Mouse (Mus musculus) myocyte (in vitro differentiated cells): ENCODE results near the gene Masp2. TPM values are rescaled to one million over a fixed set of nuclear protein-coding genes. Genes with fewer than 3 reads are reported as not detected.
A peak's percentile ranks its signal among the peaks of the same experiment; 100 is the strongest.

Experiments used
- H3K27me3 ChIP-seq: one replicate; pipeline ENCODE4 v1.6.1; 2011; ENCODE audit not compliant: control insufficient read depth, insufficient read depth, insufficient read length
- H3K36me3 ChIP-seq: one replicate; pipeline ENCODE4 v1.6.1; 2011; ENCODE audit not compliant: control insufficient read depth, insufficient read depth
- H3K4me2 ChIP-seq: one replicate; pipeline ENCODE4 v1.6.1; 2011; ENCODE audit warnings: low read depth, control low read depth
- H3K4me3 ChIP-seq: one replicate; pipeline ENCODE4 v1.5.1; 2011; ENCODE audit warnings: mild to moderate bottlenecking, control low read depth, moderate library complexity
- H3K79me2 ChIP-seq: one replicate; pipeline ENCODE4 v1.6.1; 2011; ENCODE audit not compliant: control insufficient read depth, insufficient read depth
- H3ac ChIP-seq: one replicate; pipeline ENCODE4 v1.6.1; 2011; ENCODE audit not compliant: control insufficient read depth, insufficient read length
- CEBPB ChIP-seq: IDR thresholded peaks from 2 replicates; pipeline ENCODE4 v1.6.1; 2011; ENCODE audit warnings: mild to moderate bottlenecking, moderate library complexity; ENCODE audit not compliant: poor library complexity, insufficient read depth, severe bottlenecking
- E2F4 ChIP-seq: IDR thresholded peaks from one replicate; pipeline ENCODE4 v1.6.1; 2011; ENCODE audit warnings: mild to moderate bottlenecking, control low read depth, moderate library complexity; ENCODE audit not compliant: insufficient read depth
- MAX ChIP-seq: IDR thresholded peaks from one replicate; pipeline ENCODE4 v1.6.1; 2011; ENCODE audit warnings: low read depth, mild to moderate bottlenecking, control low read depth
- MYOD1 ChIP-seq, 3 experiments: IDR thresholded peaks; one replicate each; pipeline ENCODE4 v1.6.1; 2011; ENCODE audit warnings: control low read depth in 2 of 3, low read depth in 2 of 3, mild to moderate bottlenecking in 2 of 3, moderate library complexity in 1 of 3; ENCODE audit not compliant: insufficient read length in 2 of 3, control insufficient read depth in 1 of 3
- MYOG ChIP-seq, 3 experiments: IDR thresholded peaks; one replicate each; pipeline ENCODE4 v1.6.1; 2011; ENCODE audit warnings: control low read depth in 2 of 3, low read depth in 2 of 3, mild to moderate bottlenecking in 2 of 3; ENCODE audit not compliant: insufficient read length in 2 of 3, control insufficient read depth in 1 of 3, insufficient read depth in 1 of 3
- POLR2A ChIP-seq: IDR thresholded peaks from one replicate; pipeline ENCODE4 v1.6.1; 2011; ENCODE audit warnings: low read depth, mild to moderate bottlenecking, control low read depth, moderate library complexity; ENCODE audit not compliant: insufficient read length
- POLR2AphosphoS2 ChIP-seq: IDR thresholded peaks from one replicate; pipeline ENCODE4 v1.6.1; 2011; ENCODE audit warnings: low read depth, control low read depth; ENCODE audit not compliant: insufficient read length
- REST ChIP-seq: IDR thresholded peaks from one replicate; pipeline ENCODE4 v1.6.1; 2011; ENCODE audit warnings: mild to moderate bottlenecking, control low read depth, moderate library complexity; ENCODE audit not compliant: insufficient read depth, insufficient read length
- SRF ChIP-seq: IDR thresholded peaks from one replicate; pipeline ENCODE4 v1.6.1; 2011; ENCODE audit warnings: low read depth; ENCODE audit not compliant: control insufficient read depth, insufficient read length
- TCF12 ChIP-seq: IDR thresholded peaks from one replicate; pipeline ENCODE4 v1.6.1; 2011; ENCODE audit warnings: mild to moderate bottlenecking, control low read depth; ENCODE audit not compliant: poor library complexity, insufficient read depth, severe bottlenecking
- TCF3 ChIP-seq: IDR thresholded peaks from one replicate; pipeline ENCODE4 v1.6.1; 2011; ENCODE audit warnings: low read depth, control low read depth; ENCODE audit not compliant: insufficient read length
- USF1 ChIP-seq: IDR thresholded peaks from one replicate; pipeline ENCODE4 v1.6.1; 2011; ENCODE audit warnings: low read depth, mild to moderate bottlenecking, control low read depth, moderate library complexity
- polyA plus RNA-seq: library from polyadenylated mRNA; unstranded; fragments of >200 nt; fragmentation: generic; extraction: Trizol; gene quantifications from one replicate; pipeline ENCODE4 v1.2.1, GENCODE M21; 2012; ENCODE audit warnings: missing spikeins

The Masp2 gene
- polyA plus RNA-seq, 1 experiment: 0.43 TPM

DNA sequence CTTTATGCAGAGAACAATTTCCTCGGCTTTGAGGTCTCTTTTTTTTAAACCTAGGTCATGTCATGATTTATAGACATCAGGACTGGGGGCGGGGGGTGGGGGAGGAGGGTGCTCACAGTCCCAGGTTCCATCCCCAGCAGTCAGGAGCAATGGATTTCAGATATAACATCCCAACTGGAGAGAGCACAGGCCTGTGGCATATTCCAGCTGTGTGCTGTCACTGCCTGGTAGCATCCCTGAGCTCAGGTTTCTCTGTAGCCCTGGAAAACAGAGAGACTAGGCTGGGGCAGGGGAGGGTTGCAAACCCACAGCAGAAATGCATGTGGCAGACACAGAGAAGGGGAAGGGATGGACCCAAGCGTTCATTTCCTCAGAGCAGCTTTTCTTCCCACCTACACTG lies 57.8 kb downstream of the Masp2 start:
- H3K79me2 ChIP-seq: no peaks in the 10 kb centered on the region
- H3K36me3 ChIP-seq: no peaks in the 10 kb centered on the region
- H3K4me3 ChIP-seq: no peak overlapping the region
- no peak overlapping the region for H3ac ChIP-seq
- H3K27me3 ChIP-seq: peaks cover 51% of the 10 kb centered on the region
- H3K4me2 ChIP-seq: no peak overlapping the region
- TF ChIP-seq USF1 (no peak), REST (no peak), MYOD1 (IDR thresholded peaks at IDR 0.05; ENCODE audit: control insufficient read depth in 1 of 3, insufficient read length in 2 of 3, low read depth in 2 of 3) (no peak), MYOG (IDR thresholded peaks at IDR 0.05; ENCODE audit: control insufficient read depth in 1 of 3, insufficient read depth in 1 of 3, insufficient read length in 2 of 3, low read depth in 2 of 3) (no peak), SRF (no peak), TCF3 (no peak), POLR2AphosphoS2 (no peak), POLR2A (no peak), CEBPB (no peak), E2F4 (no peak), TCF12 (no peak), MAX (no peak)

DNA sequence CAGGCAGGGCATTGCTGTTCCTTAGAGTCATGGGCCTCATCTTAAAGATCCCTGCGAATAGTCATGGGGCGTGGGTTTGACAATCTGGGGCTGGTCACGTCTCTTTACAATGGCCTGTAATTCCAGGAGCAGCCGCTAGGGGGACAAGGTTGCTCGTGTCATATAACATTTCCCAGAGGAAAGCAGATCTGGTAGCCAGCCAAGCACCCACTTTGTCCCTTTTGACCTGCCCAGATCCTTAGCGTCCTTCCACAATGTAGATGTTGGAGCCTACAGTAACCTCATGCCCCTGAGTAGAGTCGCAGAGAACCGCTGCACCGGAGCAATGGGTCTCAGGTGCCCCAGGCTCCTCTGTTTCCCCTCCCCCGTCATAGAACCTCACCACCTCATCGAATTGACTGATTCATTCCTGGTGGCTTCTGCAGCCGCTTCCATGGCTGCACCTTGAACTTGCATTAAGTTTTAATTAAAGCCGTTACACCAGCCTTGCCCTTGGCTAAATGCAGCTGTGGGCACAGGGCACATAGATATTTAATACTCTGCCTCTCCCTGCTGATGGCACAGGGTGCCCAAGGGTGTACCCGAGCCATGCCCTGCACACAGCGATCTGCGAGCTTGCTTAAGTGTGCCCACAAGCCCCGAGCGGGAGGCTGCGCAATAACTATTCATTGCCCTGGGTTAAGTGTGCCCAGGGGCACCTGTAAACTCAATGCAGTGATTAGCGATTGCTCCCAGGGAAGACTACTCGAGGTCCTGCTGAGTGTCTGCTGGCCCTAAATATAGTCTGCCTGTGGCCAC lies 60.0 kb downstream of the Masp2 start:
- Histone ChIP-seq H3K79me2 (no peaks in the 10 kb centered on the region), H3K4me3 (no peak overlapping the region), H3K27me3 (peaks cover 55% of the 10 kb centered on the region), H3ac (no peak overlapping the region), H3K36me3 (no peaks in the 10 kb centered on the region), H3K4me2 (peak overlapping the region; percentile 60)
- TF ChIP-seq MAX: no peak
- TF ChIP-seq SRF: no peak
- no peak for TF ChIP-seq MYOD1 (IDR thresholded peaks at IDR 0.05; ENCODE audit: control insufficient read depth in 1 of 3, insufficient read length in 2 of 3, low read depth in 2 of 3)
- TF ChIP-seq MYOG (IDR thresholded peaks at IDR 0.05; ENCODE audit: control insufficient read depth in 1 of 3, insufficient read depth in 1 of 3, insufficient read length in 2 of 3, low read depth in 2 of 3): no peak
- TF ChIP-seq REST: no peak
- TF ChIP-seq POLR2A: no peak
- no peak for TF ChIP-seq CEBPB
- TF ChIP-seq TCF12: no peak
- TF ChIP-seq TCF3: no peak
- TF ChIP-seq E2F4: no peak
- TF ChIP-seq POLR2AphosphoS2: no peak
- no peak for TF ChIP-seq USF1

DNA sequence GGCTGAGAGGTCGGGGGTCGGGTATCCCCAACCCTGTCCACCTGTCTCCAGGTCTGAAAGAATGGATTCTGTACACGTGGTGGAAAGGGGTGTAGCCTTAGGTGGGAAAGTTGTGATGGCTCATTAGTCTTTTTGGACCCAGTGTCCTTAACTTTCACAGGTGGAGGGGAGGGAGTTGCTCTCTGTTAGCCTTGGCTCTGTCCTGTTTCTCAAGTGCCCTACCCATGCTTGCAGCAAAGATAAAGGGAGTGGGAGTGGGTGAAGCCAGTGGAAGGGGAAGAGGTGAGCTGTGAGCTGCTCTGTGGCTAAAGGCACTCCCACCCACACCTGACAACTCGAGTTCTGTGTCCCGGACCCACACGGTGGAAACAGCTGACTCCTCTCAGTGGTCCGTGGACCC lies 61.0 kb downstream of the Masp2 start:
- Histone ChIP-seq H3ac (no peak overlapping the region), H3K36me3 (no peaks in the 10 kb centered on the region), H3K79me2 (no peaks in the 10 kb centered on the region), H3K4me2 (no peak overlapping the region), H3K4me3 (no peak overlapping the region), H3K27me3 (peaks cover 48% of the 10 kb centered on the region)
- TF ChIP-seq SRF (no peak), REST (no peak), MAX (no peak), TCF3 (no peak), POLR2A (no peak), MYOG (IDR thresholded peaks at IDR 0.05; ENCODE audit: control insufficient read depth in 1 of 3, insufficient read depth in 1 of 3, insufficient read length in 2 of 3, low read depth in 2 of 3) (no peak), CEBPB (no peak), E2F4 (no peak), POLR2AphosphoS2 (no peak), USF1 (no peak), TCF12 (no peak), MYOD1 (IDR thresholded peaks at IDR 0.05; ENCODE audit: control insufficient read depth in 1 of 3, insufficient read length in 2 of 3, low read depth in 2 of 3) (no peak)

DNA sequence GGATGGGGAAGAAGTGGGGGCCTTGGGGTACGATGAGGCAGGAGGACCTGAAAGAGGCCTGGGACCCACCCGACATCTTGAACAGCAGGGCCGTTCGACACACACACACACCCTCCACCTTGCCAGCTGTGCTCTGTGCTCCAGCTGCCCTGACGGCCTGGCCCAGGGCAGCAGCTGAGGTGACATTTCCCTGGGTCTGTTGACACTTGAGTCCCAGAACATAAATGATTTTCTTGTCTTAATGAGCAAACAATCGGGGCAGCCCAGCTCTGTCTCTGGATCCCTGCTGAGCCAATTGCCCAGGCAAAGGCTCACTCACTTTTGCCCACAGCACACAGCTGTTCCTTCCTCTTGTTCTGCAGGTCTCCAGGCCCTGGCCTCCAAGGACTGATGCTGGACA lies 61.7 kb downstream of the Masp2 start:
- Histone ChIP-seq H3ac (no peak overlapping the region), H3K4me2 (no peak overlapping the region)

More for the DNA sequence above, 61.7 kb downstream of the Masp2 start:
- TF ChIP-seq TCF12: no peak
- no peak for TF ChIP-seq MAX
- Histone ChIP-seq H3K27me3 (peaks cover 48% of the 10 kb centered on the region), H3K36me3 (no peaks in the 10 kb centered on the region), H3K4me3 (no peak overlapping the region), H3K79me2 (no peaks in the 10 kb centered on the region)

Other genes starting within 250 kb of the Masp2 start
- 22.6 TPM for gene Ubiad1, start 157.8 kb upstream of the Masp2 start, polyA plus RNA-seq
- 29.7 TPM for gene Mtor, start 153.9 kb upstream of the Masp2 start, polyA plus RNA-seq
- 0.01 TPM for gene Angptl7, start 102.1 kb upstream of the Masp2 start, polyA plus RNA-seq
- 37.0 TPM for gene Exosc10, start 44.1 kb upstream of the Masp2 start, polyA plus RNA-seq
- gene Srm, start 11.1 kb upstream of the Masp2 start, polyA plus RNA-seq: 103 TPM
- 109 TPM for gene Tardbp, start 24.5 kb downstream of the Masp2 start, polyA plus RNA-seq
- gene Gm572, start 40.8 kb downstream of the Masp2 start, polyA plus RNA-seq: 0.16 TPM
- 11.1 TPM for gene Casz1, start 201.9 kb downstream of the Masp2 start, polyA plus RNA-seq